Mouse (Mus musculus): ENCODE measurements around the gene Stoml2.
A peak's percentile ranks its signal among the peaks of the same experiment; 100 is the strongest.

Stoml2 gene

DNA sequence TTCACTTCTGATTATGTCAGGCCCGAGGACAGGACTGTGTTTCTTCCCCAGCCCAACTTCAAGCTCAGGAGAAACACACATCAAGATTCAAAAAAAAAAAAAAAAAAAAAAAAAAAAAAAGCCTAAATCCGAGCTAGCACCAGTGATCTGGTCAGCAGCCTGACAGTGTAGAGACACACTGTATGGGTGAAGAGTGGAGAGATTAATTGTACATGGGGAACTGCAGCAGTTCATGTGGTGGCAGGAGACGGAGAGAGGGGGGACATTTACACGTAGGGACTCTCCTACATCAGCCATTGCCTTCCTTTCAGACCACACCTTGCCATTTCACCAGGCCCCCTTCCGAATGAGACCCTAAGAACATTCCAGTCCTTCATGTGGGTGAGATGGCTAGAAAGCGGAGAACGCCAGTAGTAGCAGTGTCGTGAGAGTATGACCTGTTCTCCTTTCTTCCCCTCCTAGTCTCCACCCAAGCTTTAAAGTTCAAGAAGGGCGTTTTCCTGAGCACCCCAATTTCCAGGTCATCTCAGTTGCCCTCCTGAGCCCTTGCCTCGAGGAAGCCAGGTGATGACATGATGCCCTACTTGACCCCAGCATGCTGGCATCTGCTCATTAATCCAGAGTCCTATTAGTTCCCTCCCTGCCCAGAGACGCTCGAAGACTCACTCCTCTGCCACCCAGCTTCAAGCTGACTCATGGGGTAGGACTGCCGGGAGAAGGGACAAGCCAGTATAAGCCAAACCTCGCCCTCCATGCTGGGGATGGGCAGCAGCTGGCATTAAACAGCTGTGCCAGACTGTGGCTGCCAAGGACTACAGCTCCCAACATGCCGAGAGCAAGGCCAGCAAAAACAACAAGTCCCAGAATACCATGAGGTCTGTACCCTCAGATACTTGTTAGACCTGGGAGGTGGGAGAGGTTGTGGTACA is 7.3 kb upstream of the Stoml2 start:
- DNase-seq (ENCODE audit: low read depth, low spot score): no peak

DNA sequence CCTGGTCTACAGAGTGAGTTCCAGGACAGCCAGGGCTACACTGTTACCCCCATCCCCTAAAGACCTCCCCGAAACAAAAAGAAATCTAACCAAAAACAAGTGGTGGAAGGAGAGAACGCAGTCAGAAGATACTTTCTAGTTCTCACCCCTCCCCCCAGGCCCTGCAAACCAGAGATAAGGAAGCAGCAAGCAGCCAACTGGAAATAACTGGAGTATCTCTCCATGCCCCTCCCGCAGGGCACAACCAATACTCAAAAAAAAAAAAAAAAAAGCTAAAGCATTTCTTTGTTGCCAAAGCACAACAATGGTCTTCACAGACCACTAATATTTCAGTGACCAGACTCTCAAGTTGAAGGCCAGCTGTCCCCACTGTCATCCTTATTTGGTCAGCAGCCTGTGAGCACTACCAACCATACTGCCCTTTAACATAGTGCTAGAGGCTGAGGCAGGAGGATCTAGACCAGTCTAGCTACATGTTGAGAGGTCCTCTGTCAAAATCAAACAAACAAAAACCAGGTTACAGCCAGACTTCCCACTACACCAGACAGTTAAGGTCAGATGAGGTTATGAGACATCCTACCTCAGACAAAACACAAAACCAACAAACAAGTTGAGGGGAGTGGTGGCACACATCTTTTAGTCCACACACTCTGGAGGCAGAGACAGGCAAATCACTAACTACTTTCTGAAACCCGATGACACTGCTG is 6.5 kb upstream of the Stoml2 start:
- DNase-seq (ENCODE audit: low read depth, low spot score): no peak

DNA sequence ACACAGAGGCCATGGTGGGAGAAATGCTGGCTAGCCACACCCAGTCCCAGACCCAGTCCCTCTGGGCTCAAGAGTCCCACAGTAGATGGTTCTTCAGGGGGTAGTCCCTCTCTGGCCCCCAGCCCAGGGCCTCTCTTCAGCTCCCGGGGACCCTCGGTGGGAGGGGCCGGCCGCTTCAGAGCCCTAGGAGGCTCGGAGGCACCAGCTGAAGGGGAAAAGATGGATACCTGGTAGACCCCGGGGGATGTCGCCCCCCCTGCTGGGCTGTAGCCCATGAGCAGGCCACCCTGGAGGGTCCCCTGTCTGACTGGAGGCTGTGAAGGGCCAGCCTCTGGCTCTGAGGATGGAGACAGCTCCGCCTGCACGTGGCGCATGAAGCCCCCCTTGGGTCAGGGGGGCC is 4.8 kb upstream of the Stoml2 start:
- DNase-seq (ENCODE audit: low read depth, low spot score): no peak

DNA sequence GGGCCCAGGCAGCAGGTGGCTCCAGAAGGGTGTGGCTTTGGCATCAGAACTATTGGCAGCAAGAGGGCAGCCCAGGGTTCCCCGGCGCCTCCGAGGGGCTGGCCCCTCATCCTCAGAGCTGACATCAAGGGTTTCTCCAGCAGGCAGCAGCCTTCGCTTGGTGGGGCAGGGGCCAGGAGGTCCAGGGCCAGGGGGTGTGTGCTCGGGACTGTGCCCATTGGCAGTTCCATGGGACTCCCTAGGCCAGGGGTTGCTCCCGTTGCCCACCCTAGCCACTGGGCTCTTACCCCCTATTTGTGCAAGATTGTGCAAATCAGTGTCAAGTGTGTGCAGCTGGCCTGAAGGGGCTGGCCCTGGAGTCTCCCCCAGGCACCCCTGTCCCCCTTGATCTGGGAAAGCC is 4.3 kb upstream of the Stoml2 start:
- DNase-seq (ENCODE audit: low read depth, low spot score): no peak

DNA sequence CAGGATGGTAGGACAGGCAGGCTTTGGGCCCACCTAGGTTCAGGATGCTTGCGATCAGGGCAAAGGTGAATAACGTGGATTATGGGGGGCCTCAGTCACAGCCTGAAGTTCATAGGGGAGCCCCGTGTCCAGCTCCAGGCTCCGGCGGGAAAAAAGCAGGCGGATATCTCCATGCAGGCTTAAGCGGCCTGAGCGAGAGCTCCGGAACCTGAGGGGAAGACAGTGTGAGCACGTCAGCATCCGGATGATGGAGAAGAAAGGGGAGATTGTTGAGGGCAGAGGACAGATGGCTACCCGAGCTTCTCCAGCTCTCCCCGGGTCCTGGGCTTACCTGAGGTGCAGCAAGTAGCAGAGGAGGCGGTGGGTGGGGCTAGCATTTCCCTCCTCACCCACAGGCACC is 2.0 kb upstream of the Stoml2 start:
- DNase-seq (ENCODE audit: low read depth, low spot score): no peak

GRCm38 (mm10) chr4:43032501-43032900 is 991 bp upstream of the Stoml2 start:
- DNase-seq (ENCODE audit: low read depth, low spot score): no peak

GRCm38 (mm10) chr4:43030780-43031230 is 705 bp downstream of the Stoml2 start:
- DNase-seq (ENCODE audit: low read depth, low spot score): peak; percentile 89

DNA sequence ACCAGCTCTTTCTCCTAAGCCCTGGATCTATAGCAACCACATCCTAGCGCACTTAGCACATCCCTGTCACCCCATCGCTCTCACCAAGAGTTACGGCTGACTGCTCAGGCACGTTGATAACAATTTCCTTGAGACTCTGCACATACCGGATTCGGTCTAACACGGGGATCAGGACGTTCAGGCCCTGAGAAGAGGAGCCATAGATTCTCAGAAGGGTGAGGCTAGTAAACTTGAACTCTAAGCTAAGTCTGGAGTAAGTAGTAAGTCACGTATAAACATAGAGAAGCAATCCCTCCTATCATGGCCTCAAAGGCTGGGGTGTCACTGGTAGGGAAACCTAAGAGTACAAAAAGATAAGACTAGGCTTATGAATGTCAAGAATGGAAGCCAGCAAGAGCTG is 1.2 kb downstream of the Stoml2 start:
- no peak for DNase-seq (ENCODE audit: low read depth, low spot score)

- DNase-seq (ENCODE audit: low read depth, low spot score): no peak
These were observed 1.8 kb downstream of the Stoml2 start for GRCm38 (mm10) chr4:43029749-43030148.

DNA sequence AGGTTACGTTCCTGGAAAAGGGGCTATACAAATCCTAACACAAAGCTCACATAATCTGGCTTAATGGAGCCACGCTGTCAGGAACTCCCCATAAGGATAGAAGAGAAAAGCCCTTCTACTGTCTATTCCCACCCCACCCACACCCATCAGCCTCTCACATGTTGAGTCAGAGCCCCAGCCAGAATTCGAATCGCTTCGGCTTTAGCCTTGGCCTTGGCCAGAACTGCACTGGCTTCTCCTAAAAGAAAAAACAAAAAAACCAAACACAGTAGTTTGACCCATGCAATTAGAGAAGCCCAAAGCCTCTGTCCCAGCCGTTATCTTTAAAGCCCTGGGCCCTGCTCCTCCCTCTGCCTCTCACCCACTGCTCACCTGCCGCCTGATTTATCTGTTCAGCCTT is 2.4 kb downstream of the Stoml2 start:
- no peak for DNase-seq (ENCODE audit: low read depth, low spot score)

DNA sequence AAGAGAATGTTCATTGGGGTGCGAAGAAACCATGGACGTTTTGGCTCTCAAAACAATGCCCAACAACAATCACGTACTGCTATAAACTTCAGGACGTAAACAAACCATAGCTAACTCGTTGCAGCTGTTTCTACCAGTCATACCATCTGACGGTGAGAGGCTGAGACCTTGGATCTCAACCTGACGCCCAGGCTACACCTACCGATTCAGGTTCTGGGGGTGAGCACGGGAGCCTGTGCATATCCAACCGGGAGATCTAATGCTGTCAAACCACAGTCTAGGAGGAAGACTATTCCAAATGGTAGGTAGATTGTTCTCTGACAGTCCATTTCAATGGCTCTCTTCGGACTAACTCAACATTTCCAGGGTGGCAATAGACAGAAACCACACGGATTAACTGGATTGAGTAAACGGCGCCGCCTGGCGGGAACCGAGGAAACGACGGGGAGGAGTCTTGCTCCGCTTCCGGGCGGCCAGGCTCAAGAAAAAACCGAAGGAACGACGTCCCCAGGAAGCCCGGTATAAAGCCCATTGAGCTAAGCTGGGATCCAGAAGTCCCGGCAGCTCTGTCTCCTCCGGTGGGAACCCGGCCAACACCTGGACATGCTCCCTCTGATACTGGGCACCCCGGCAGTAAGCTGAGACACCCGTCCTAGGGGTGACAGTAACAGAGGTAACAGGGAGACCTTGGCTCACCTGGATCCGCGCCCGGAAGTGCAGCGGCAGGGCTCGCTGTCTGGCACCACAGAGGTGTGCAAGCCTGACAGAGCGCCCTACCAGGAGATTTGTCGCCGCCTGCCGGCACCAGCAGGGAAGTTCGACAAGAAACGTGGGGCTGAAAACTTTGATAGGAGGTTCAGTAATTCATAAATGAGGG is 6.2 kb downstream of the Stoml2 start, which contains the start of gene Pigo:
TSS of gene Pigo (minus strand) at position 736 of the 877 bp plus-strand sequence.
- DNase-seq (ENCODE audit: low read depth, low spot score): peak; percentile 97

- no peak for DNase-seq (ENCODE audit: low read depth, low spot score)
These were observed 6.8 kb downstream of the Stoml2 start for GRCm38 (mm10) chr4:43024673-43025072.

DNA sequence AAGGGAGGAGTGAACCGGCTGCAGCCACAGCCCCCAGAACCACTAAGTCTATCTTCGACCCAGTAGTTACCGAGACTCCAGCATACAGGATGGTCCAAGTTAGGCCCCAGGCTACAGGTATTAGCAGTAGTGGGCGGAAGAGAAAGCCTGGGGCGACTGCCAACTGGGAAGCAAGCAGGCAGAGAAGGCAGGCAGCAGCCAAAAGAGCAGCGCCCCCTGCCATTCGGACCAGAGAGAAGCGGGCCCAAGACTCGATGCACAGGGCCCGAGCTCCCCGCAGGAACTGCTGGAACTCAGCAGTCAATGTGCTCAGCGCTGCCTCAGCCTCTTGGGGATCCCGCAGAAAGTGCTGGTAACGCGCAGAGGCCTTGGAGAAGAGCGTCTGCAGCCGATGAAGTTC is 10.2 kb downstream of the Stoml2 start:
- DNase-seq (ENCODE audit: low read depth, low spot score): peak; percentile 74

DNA sequence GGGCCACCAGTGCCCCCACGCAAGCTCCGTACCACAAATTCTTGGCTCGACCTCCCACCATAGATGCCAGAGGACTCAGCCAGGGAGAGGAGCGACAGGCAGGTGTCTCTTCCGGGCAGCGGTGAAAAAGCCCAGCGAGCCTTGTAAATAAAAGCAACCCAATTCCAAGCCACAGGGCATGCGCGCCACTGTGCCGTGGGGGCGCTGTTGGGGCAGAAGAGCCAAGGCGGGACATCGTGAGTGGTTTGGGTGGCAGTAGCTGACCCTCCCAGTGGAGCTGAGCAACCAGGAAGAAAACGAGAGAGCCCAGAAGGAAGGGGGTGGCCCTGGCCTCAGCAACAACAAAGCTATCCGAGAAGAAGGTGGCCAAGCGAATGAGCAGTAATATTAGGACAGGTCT is 10.6 kb downstream of the Stoml2 start:
- peak; percentile 59 for DNase-seq (ENCODE audit: low read depth, low spot score)

- no peak for DNase-seq (ENCODE audit: low read depth, low spot score)
These were observed 11.7 kb downstream of the Stoml2 start for GRCm38 (mm10) chr4:43019641-43020465.

DNA sequence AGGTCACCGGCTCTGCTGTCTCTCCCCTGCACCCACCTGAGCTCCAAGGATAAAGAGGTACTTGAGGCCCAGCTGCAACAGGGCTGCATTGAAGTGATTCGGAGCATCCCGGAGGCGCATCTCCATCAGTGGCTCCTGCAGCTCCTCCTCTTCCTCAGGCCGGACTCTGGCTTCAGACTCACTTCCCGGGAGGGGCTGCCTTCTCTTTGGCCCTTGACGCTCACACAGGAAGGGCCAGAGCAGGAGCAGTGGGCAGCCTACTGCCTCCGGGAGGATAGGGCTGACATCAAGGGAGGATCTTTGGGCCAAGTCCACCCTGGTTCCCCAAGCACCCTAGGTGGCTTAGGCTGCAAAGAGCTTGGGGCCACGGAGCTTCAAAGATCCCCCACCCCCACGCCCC is 12.3 kb downstream of the Stoml2 start:
- no peak for DNase-seq (ENCODE audit: low read depth, low spot score)

DNA sequence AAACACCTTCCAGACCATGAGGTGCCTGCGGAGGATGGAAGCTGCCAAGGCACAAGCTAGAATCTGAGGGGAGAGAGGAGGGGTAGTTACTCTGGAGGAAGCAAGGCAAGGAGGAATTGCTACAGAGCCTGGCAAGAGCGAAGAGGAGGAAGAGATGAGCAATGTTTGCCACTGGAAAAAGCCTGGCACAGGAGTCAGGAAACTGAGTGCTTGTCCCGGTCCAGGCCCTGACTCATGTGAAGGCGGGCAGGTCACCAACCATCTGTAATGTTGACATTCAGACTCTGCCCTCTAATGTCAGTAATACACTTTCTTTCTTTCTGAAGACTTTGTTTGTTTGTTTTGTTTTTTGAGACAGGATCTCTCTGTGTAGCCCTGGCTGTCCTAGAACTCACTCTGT is 13.4 kb downstream of the Stoml2 start:
- no peak for DNase-seq (ENCODE audit: low read depth, low spot score)

- DNase-seq (ENCODE audit: low read depth, low spot score): no peak
These were observed 19.4 kb downstream of the Stoml2 start for GRCm38 (mm10) chr4:43012091-43012490.

DNA sequence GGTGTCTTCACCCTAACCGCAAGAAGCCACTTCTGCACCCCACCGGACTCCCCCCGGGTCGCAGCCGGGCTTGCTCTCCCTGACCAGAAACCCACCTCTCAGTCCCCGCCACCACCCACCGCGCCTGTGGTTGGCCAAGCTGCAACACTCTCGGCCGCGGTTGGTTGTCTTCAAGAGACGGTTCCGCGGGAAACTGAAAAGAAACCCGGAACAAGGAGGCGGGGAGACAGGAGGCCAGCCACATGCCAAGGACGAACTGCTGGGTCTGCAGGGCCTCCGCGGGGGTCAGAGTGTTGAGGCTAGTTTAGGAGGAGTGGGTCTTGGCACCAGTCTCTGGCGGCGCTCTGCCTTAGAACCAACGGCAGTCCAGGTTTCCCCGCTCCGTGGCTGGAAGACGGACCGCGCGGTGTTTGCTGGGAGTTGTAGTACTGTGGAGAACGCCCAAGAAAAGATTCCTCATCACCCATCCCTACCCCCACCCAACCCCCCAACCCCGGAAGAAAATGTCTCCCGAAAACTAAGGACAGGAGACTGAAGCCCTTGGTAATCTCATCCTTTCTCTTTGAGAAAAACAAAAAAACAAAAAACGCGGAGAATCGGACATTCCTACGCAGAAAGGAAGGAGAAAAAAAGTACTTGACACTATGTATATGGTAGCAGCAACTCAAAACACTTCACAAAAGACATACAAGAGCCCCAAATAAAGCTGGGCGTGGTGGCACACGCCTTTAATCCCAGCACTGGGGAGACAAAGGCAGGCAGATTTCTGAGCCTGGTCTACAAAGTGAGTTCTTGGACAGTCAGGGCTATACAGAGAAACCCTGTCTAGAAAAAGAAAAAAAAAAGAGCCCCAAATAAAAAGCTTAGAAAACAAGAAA is 21.1 kb downstream of the Stoml2 start, which contains the start of gene Fancg:
TSS of gene Fancg (minus strand) at position 346 of the 878 bp plus-strand sequence.
- peak; percentile 87 for DNase-seq (ENCODE audit: low read depth, low spot score)

DNA sequence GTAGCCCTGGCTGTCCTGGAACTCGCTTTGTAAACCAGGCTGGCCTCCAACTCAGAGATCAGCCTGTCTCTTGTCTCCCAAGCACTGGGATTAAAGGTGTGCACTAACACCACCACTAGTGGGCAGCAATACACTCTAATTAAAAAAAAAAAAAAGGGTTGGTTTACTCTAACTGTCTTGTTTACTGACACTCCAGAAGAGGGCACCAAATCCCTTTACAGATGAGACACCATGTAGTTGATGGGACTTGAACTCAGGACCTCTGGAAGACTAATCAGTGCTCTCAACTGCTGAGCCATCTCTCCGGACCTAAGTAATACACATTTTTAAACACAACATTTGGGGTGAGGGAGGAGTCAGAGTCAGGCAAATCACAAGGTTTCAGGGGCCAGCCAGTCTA is 25.7 kb downstream of the Stoml2 start:
- peak; percentile 84 for DNase-seq (ENCODE audit: low read depth, low spot score)
